Mouse (Mus musculus) embryonic stem cell, embryonic (primary cell): ENCODE measurements at regions not wholly inside any gene's neighbourhood (a gene's known extent, or its start where the extent isn't known, plus 50 kb on each side); places are given as distances from the start of the nearest gene placed in this dataset.

Experiments
- CTCF ChIA-PET, 4 experiments: fragments of 300-600 bp in 2 of 4; fragments of 350-600 bp in 2 of 4; sonication (Branson Sonifier 250); formaldehyde crosslinking; loops; one replicate each; lab custom pipeline; 2022; ENCODE audit warnings: inconsistent platforms in 2 of 4; lab: Charles Lee
- POLR2A ChIA-PET, 4 experiments: fragments of 300-600 bp in 2 of 4; fragments of 350-600 bp in 2 of 4; sonication (Branson Sonifier 250); formaldehyde crosslinking; loops; one replicate each; lab custom pipeline; 2022; ENCODE audit warnings: antibody characterized with exemption in 4 of 4, inconsistent platforms in 1 of 4; lab: Charles Lee

DNA sequence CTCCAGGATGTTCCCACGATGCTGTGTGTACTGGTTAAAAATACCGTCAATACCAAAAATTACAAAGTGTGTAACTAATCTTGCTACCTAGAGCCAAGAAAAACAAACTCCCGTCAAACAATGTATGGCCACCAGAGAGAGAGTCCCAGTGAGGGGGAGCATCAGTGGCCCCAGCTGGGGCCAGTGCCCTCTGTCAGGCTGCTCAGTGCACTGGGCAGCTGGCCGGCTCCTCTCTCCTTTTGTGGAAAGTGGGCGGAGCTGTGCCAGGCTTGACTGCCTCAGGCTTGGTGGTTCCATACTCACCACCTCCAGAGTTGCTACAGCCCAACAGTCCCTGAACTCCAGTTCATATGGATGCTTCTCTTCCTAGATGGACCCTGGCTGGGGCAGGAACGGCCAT, 53.8 kb upstream of the Sept5 start:
- ChIA-PET POLR2A (no interaction called here), CTCF (no interaction called here)

- POLR2A ChIA-PET = interaction anchor here in 3 of 4 experiments (0.6 to 2.9 kb wide), 23 partner anchors 8 to 1626 kb away, joined by 3 to 18 read pairs (median 5); partner anchors contain the start of genes 2510002D24Rik (in 2 of the 3), Cdc45 (in 2 of the 3), Cldn5 (in 2 of the 3) and Gm28539 (in 2 of the 3)
- CTCF ChIA-PET = interaction anchor here (0.6 to 3.3 kb wide), 16 partner anchors 8 to 309 kb away, joined by 3 to 28 read pairs (median 5); partner anchors contain the start of genes Cdc45 (in 2 of the 4), Ufd1 (in 2 of the 4), 2510002D24Rik (in 1 of the 4) and Gm28539 (in 1 of the 4)
These were observed 56.4 kb upstream of the Sept5 start for GRCm38 (mm10) chr16:18686044-18686761.

DNA sequence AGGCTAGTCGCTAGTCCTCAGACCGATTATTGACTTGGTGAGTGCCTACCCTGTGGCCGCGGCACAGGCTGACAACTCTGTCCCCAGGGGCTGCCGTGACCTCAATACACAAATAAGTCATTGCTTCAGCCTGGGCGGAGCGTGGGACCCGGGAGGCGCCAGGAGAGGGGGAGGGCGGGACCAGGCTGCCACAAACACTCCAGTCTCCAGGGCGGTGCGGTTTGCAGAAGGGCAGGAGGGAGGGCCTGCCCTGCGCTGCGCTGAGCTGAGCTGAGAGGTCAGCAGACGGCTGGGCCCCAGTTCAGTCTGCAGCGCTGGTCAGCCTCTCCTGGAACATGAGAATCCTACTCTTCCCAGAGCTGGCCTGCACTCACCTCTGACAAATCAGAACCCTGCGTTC, 57.2 kb upstream of the Sept5 start:
- ChIA-PET POLR2A (interaction anchor here (0.6 to 2.9 kb wide), 32 partner anchors 8 to 493 kb away, joined by 3 to 18 read pairs (median 5); partner anchors contain the start of genes Cdc45 (in 4 of the 4), Ufd1 (in 4 of the 4), 2510002D24Rik (in 2 of the 4) and Cldn5 (in 2 of the 4)), CTCF (interaction anchor here (0.6 to 3.3 kb wide), 42 partner anchors 8 to 419 kb away, joined by 3 to 28 read pairs (median 4); partner anchors contain the start of genes 2510002D24Rik (in 2 of the 4), Cdc45 (in 2 of the 4), Cldn5 (in 2 of the 4) and Gm28539 (in 2 of the 4))

DNA sequence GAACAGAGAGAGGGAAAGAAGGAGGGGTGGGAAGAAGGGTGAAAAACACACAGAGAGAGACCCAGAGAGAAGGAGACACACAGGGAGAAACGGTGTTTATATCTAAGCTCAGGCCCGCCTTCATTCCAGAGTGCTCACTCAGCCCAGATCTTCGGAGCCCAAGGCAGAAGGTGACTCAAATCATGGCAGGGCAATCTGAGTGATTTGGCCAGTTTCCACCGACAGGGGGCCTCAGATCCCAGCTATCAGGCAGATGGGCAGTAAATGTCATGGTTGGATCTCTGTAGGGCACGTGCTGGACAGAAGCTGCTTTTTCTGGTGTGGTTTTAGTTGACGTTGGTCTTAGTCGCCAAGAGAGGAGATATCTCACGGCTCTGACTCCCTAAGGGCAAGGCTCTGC, 57.6 kb upstream of the Sept5 start:
- POLR2A ChIA-PET = interaction anchor here (0.6 to 2.9 kb wide), 31 partner anchors 8 to 216 kb away, joined by 3 to 18 read pairs (median 5); partner anchors contain the start of genes Cdc45 (in 4 of the 4), Ufd1 (in 4 of the 4), Hira (in 3 of the 4) and Mrpl40 (in 3 of the 4)
- CTCF ChIA-PET = interaction anchor here (0.6 to 3.3 kb wide), 47 partner anchors 9 to 971 kb away, joined by 3 to 28 read pairs (median 4); partner anchors contain the start of genes 2510002D24Rik (in 2 of the 4), Cdc45 (in 2 of the 4), Cldn5 (in 2 of the 4) and Gm28539 (in 2 of the 4)

DNA sequence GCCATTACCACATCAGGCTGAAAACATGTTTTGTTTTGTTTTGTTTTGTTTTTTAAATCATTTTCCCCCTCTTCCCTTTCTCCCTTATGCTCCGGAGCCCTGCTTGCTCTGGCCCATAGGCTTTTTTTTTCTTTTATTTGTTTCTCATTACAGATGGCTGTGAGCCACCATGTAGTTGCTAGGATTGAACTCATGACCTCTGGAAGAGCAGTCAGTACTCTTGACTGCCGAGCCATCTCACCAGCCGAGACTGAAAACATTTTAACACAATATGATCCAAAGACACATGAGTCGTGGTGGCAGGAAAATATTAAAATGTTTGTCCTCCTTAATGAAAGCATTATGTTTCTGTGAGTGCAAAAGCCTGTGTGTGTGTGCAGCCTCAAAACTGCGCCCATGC, 65.8 kb upstream of the Sept5 start:
- ChIA-PET CTCF (interaction anchor here (0.6 to 2.4 kb wide), 30 partner anchors 8 to 252 kb away, joined by 3 to 24 read pairs (median 4); partner anchors contain the start of genes Cdc45 (in 2 of the 4), Cldn5 (in 2 of the 4), Ufd1 (in 2 of the 4) and 2510002D24Rik (in 1 of the 4)), POLR2A (interaction anchor here in 3 of 4 experiments (0.6 to 3.3 kb wide), 17 partner anchors 8 to 181 kb away, joined by 3 to 27 read pairs (median 5); partner anchors contain the start of genes Cdc45 (in 2 of the 3), Cldn5 (in 2 of the 3), Hira (in 2 of the 3) and Mrpl40 (in 2 of the 3))

GRCm38 (mm10) chr16:18696074-18696819, 66.5 kb upstream of the Sept5 start:
- ChIA-PET POLR2A (interaction anchor here in 3 of 4 experiments (0.6 to 3.3 kb wide), 23 partner anchors 8 to 190 kb away, joined by 3 to 27 read pairs (median 4); partner anchors contain the start of genes Cdc45 (in 2 of the 3), Cldn5 (in 2 of the 3), Hira (in 2 of the 3) and Mrpl40 (in 2 of the 3)), CTCF (interaction anchor here (0.5 to 2.4 kb wide), 39 partner anchors 9 to 253 kb away, joined by 3 to 24 read pairs (median 4); partner anchors contain the start of genes Cdc45 (in 2 of the 4), Cldn5 (in 2 of the 4), Ufd1 (in 2 of the 4) and 2510002D24Rik (in 1 of the 4))

- POLR2A ChIA-PET = interaction anchor here in 2 of 4 experiments (0.7 to 3.3 kb wide), 17 partner anchors 8 to 180 kb away, joined by 3 to 27 read pairs (median 5); partner anchors contain the start of genes Cdc45 (in 2 of the 2), Cldn5 (in 2 of the 2), Ufd1 (in 2 of the 2) and 2510002D24Rik (in 1 of the 2)
These were observed 67.0 kb upstream of the Sept5 start for GRCm38 (mm10) chr16:18696820-18697168.

DNA sequence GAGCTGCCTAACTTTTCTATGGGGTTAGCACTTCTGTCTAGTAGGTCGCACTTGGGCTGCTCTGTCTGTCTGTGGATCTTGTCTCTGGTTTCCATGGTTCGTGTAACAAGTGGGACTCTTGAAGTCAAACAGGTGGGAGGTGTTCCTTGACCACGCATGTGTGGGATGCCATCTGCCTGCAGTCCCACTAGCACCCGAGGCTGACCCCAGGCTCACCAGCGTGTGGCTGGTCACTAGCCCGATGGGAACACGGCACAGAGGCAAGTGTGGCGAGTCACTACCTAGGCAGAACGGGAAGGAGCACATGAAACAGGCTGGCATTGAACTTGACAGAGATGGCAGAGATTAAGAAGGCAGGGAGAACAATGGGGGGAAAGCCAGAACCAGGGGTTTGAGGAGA, 72.5 kb upstream of the Cldn5 start:
- CTCF ChIA-PET = interaction anchor here in 3 of 4 experiments (0.6 to 0.9 kb wide), 3 partner anchors 11 to 1736 kb away, joined by 3 read pairs; no protein-coding TSS in a partner anchor
- POLR2A ChIA-PET = interaction anchor here in 2 of 4 experiments (0.6 to 4.0 kb wide), 11 partner anchors 7 to 108 kb away, joined by 3 to 15 read pairs (median 5); partner anchors contain the start of genes Cdc45 (in 2 of the 2), Ufd1 (in 2 of the 2) and Cldn5 (in 1 of the 2)

More at GRCm38 (mm10) chr16:18696820-18697168, 67.0 kb upstream of the Sept5 start:
- CTCF ChIA-PET = interaction anchor here in 3 of 4 experiments (0.5 to 2.4 kb wide), 27 partner anchors 8 to 225 kb away, joined by 3 to 24 read pairs (median 4); partner anchors contain the start of genes Cldn5 (in 2 of the 3), 2510002D24Rik (in 1 of the 3), Cdc45 (in 1 of the 3) and Gm28539 (in 1 of the 3)

- ChIA-PET CTCF (interaction anchor here in 3 of 4 experiments (0.6 to 2.2 kb wide), 4 partner anchors 8 to 47 kb away, joined by 3 to 8 read pairs (median 3); no protein-coding TSS in a partner anchor), POLR2A (interaction anchor here in 2 of 4 experiments (0.9 to 4.0 kb wide), 10 partner anchors 8 to 113 kb away, joined by 3 to 15 read pairs (median 4); partner anchors contain the start of gene Cldn5 (in 2 of the 2))
These were observed 71.5 kb upstream of the Cldn5 start for GRCm38 (mm10) chr16:18705028-18705648.

GRCm38 (mm10) chr16:18711637-18712125, 65.0 kb upstream of the Cldn5 start:
- CTCF ChIA-PET = no interaction called here
- POLR2A ChIA-PET = interaction anchor here in 2 of 4 experiments (1.4 to 2.1 kb wide), 3 partner anchors 9 to 65 kb away, joined by 3 to 5 read pairs (median 4); partner anchors contain the start of gene Cldn5 (in 1 of the 2)

GRCm38 (mm10) chr16:18713017-18713416, 63.6 kb upstream of the Cldn5 start:
- POLR2A ChIA-PET = interaction anchor here in 1 of 4 experiments (2.1 kb wide), 1 partner anchor 64 kb away, joined by 5 read pairs; the partner anchor contains the start of gene Cldn5
- CTCF ChIA-PET = interaction anchor here in 2 of 4 experiments (0.6 kb wide), 2 partner anchors 17 to 56 kb away, joined by 4 to 5 read pairs; no protein-coding TSS in a partner anchor

- ChIA-PET POLR2A (interaction anchor here in 3 of 4 experiments (0.6 to 2.1 kb wide), 17 partner anchors 9 to 370 kb away, joined by 3 to 9 read pairs (median 4); partner anchors contain the start of genes Cldn5 (in 2 of the 3), 2510002D24Rik (in 1 of the 3), Cdc45 (in 1 of the 3) and Gm28539 (in 1 of the 3)), CTCF (interaction anchor here in 3 of 4 experiments (0.6 to 1.4 kb wide), 4 partner anchors 12 to 188 kb away, joined by 3 read pairs; no protein-coding TSS in a partner anchor)
These were observed 61.3 kb upstream of the Cldn5 start for GRCm38 (mm10) chr16:18715381-18715780.

GRCm38 (mm10) chr16:18718040-18718439, 58.6 kb upstream of the Cldn5 start:
- POLR2A ChIA-PET = interaction anchor here in 1 of 4 experiments (0.5 to 1.2 kb wide), 2 partner anchors 19 to 118 kb away, joined by 3 read pairs; partner anchors contain the start of genes 2510002D24Rik and Gm28539
- CTCF ChIA-PET = interaction anchor here in 3 of 4 experiments (0.6 to 1.1 kb wide), 3 partner anchors 11 to 86 kb away, joined by 3 to 4 read pairs (median 3); no protein-coding TSS in a partner anchor

GRCm38 (mm10) chr16:18720433-18721233, 56.0 kb upstream of the Cldn5 start:
- ChIA-PET CTCF (interaction anchor here in 2 of 4 experiments (0.6 to 1.2 kb wide), 4 partner anchors 15 to 277 kb away, joined by 3 to 4 read pairs (median 4); no protein-coding TSS in a partner anchor), POLR2A (interaction anchor here in 2 of 4 experiments (0.6 to 4.7 kb wide), 8 partner anchors 9 to 56 kb away, joined by 3 to 17 read pairs (median 4); partner anchors contain the start of gene Cldn5 (in 2 of the 2))
